Mouse (Mus musculus) spleen, postnatal 36 days (tissue): ENCODE results near the gene Pom121.
"Not testable (repeated sequence)": the region's sequence is repeated elsewhere in the genome, so short reads cannot be mapped to it uniquely, and the experiment has no call there.

ENCODE experiments used
- DNase-seq, 2 experiments: peaks; one replicate each; pipeline ENCODE4 v3.0.0; 2022; ENCODE audit warnings: low spot score in 2 of 2, mixed read lengths in 1 of 2

Pom121 gene

DNA sequence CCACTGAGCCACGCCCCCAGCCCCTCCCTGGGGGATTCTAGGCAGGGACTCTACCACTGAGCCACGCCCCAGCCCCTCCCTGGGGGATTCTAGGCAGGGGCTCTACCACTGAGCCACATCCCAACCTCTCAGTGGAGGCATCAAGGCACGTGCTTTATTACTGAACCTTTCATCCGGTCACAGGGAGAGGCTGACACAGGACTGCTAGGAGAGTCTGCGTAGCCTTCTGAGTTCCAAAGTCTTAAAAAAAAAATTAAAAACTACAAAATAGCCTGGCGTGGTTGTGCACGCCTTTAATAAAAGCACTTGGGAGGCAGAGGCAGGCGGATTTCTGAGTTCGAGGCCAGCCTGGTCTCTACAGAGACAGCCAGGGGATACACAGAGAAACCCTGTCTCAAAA is 25.1 kb downstream of the Pom121 start:
- DNase-seq, result not testable (repeated sequence)

DNA sequence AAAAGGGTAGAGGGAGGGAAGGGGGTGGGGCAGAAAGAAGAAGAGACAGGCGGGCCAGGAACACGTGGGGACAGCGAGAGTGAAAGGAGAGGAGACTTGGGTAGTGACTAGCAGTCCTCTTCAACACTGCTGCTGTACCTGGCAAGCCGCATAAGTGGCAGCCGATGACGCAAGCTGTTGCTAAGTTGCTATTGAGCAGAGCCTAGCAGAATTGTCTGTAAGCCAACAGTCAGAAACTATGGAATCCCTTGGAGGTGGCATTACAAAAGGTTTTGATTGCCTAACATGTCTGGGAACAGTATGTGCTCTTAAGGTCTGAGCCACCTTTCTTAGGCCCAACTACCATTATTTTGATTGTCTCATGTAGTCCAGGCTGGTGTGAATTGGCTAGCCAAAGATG is 26.0 kb downstream of the Pom121 start:
- no peak for DNase-seq

DNA sequence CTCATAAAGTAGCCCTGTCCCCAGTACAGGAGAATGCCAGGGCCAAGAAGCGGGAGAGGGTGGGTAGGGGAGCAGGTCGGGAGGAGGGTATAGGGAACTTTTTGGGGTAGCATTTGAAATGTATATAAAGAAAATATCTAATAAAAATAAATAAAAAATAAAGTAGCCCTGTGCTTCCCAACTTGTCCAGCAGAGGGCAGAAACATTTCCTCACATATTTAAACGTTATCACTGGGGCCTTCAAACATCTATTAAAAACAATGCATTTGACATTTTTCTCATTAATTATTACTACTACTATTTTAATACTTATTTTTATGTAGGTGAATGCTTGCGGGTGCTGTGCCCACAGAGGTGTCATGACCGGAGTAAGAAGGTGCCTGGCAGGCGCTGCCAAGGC is 26.5 kb downstream of the Pom121 start:
- DNase-seq, result no peak

DNA sequence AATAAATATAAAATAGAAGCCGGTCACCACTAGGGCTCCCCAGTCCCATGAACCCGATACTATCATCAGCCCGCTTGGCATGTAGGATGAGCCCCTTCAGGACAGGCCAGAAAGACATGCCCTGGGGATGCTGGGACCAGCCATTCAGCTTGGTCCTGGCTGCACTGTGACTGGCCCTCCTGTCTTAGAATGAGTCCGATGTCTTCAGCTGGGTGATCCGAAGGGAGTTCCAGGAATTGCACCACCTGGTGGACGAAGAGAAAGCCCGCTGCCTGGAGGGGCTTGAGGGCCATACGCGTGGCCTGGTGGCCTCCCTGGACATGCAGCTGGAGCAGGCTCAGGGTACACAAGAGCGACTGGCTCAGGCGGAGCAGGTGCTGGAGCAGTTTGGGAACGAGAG is 30.8 kb downstream of the Pom121 start:
- no peak for DNase-seq

DNA sequence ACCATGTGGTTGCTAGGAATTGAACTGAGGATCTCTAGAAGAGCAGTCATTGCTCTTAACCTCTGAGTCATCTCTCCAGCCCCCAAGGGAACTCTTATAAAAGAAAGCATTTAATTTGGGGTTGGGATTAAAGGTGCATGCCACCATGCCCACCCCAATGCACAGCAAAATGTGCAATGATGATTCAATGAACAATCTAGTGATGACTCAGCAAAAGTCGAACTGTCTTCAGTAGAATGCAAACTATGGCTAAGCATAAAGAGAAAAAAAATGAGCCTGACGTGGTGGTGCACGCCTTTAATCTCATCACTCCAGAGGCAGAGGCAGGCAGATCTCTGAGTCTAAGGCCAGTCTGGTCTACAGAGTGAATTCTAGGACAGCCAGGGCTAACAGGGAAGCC is 31.8 kb downstream of the Pom121 start:
- no peak for DNase-seq

DNA sequence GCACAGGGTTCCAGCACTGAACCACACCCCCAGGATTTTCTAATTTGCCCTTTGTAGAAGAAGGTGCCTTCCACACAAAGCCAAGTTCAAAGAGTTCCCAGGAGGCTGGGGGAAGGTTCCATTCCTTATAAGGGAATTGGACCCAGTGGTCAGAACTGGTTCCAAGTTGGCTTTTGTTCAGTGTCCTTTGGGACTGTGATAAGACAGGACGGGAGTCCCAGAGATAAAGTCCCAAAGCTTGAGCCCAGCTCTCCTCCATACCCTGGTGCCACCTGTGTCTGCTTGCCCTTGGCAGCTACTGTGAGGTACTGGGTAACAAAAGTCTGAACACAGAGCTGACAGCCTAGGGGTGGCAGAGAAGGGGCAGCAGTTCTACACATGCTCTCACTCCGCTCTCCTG is 34.6 kb downstream of the Pom121 start:
- no peak for DNase-seq

DNA sequence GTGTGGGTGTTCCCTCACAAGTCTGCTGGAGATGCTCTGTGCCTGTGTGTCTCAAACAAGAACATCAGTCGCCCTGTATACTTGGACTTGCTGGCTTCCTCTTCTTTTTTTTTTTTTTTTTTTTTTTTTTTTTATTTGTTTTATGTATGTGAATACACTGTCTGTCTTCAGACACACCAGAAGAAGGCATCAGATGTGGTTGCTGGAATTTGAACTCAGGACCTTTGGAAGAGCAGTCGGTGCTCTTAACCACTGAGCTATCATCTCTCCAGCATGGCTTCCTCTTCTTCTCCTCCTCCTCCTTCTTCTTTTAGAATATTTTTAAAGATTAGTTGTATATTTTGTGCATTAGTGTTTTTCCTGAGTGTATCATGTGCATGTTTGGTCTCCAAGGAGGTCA is 36.8 kb downstream of the Pom121 start:
- peak; percentile 53 to 56 for DNase-seq

DNA sequence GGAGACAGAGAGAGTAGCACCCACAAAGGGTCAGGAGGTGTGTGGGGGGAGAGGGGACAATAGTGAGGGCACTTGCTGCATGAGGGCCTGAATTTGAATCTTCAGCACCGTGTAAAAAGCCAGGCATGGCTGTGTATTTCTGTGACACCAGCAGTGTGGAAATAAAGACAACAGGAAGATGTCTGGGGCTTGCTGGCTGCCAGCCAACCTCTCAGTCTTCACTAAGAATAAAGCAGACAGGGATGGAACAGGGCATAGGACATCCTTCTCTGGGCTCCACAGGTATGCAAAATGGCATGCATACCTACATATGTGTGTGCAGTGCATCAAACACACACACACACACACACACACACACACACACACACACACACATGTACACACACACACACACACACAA is 38.3 kb downstream of the Pom121 start:
- no peak for DNase-seq

DNA sequence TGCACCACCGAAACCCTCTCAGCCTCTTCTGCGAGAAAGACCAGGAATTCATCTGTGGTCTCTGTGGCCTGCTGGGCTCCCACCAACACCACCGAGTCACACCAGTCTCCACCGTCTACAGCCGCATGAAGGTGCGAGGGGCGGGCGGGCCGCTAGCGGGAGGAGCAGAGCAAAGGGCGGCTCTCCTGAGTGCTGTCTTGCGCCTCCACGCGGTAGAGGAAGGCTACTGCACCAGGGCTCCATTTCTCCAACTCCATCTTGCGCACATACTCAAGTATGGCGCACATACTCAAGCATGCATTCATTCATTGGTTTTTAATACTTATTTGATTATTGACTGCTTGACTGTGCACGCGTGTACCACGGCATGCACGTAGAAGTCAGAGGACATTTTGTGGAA is 40.8 kb downstream of the Pom121 start:
- no peak for DNase-seq

DNA sequence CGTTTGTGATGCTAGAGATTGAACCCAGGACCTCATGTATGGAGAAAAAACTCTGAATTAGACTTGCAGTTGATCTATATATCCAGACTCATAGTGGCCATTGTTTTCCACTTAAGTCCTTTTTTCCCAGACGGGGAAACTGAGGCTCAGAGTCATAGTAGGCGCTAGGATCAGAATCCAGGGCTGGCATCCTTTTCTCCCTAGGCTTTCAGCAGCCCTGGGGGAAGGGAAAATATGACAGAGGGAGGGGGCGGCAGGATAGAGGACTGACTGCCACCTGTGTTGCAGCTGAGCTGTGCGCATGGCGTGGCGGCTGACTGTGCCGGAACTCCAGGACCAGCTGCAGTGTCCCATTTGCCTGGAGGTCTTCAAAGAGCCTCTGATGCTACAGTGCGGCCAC is 41.4 kb downstream of the Pom121 start, which contains the start of gene Trim50:
Gene Trim50, plus strand, starts transcription at position 301 of the 400 bp plus-strand sequence.
- DNase-seq, result no peak

DNA sequence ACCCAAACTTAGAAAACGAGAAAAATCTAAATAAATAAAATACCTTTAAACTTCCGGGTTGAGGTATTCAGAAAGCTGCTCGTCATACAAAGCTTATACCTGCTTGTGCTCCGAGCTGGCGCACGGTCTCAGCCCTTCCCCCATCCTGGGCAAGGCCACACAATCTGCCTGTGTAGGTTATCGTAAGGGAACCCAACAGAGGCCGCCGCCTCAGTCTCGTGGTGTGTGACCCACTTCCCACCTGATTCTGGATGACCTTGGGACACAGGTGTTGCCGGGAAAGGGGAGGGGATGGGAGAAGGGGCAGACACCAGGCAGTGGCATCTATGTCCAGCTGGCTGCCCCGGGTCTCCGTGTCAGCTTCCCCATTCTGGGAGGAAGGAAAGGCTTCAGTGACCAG is 42.7 kb downstream of the Pom121 start:
- no peak for DNase-seq

DNA sequence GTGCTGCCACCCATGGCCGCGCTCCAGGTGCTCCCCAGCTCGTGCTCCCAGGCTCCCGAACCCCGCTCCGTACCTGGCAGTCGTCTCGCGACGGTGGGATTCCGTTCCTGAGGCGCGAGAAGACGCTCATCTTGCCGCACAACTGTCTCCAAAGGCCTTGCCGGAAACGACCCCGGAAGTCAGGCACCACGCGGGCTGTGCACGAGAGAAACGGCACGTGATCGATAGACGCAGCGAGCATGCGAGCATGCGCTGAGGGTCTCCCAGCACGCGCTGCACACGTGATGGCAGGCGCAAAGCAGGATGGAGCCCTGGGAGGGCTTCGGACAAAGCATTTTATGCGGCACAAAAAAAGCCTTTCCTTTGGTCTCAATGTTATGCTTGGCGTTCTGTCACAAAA is 44.5 kb downstream of the Pom121 start, which contains the start of gene Fkbp6:
Gene Fkbp6, minus strand, starts transcription at position 183 of the 400 bp plus-strand sequence.
- no peak for DNase-seq

DNA sequence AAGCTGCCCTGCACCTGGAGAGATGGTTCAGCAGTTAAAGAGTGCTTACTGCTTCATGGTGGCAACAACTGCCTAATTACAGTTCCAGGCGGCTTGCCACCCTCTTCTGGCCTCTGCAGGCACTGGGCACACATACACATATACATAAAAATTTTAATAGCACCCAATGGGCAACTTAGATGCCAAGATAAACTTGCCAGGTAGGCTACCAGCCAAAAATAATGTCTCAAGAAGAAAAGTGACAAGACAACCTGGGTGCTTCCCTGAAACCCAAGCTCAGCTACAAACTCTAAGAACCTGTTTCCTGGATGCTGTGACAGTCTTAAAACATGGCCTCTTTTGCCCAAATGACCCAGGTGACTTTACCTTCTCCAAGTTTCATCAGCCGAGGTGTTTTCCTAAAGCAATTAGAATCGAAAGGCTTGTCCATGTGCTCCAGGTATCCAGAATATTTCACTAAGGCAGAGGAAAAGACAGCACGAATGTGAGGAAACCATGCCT is 46.8 kb downstream of the Pom121 start:
- DNase-seq, result no peak

DNA sequence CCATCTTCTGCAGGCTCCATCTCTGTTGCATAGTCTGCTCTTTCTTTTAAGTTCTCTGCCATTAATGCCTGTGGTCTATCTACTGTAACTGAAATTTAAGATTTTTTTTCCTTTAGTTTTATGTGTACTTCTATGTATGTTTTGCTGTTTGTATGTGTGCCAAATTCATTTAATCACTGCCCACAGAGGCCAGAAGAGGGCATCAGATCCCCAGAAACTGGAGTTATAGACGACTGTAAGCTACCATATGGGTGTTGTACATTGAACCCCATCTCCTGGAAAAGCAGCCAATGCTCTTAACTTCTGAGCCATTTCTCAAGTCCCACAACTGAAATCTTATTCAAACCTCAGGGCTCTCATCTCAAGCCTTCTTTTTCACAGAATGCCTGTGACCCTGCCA is 47.9 kb downstream of the Pom121 start:
- DNase-seq, result no peak

DNA sequence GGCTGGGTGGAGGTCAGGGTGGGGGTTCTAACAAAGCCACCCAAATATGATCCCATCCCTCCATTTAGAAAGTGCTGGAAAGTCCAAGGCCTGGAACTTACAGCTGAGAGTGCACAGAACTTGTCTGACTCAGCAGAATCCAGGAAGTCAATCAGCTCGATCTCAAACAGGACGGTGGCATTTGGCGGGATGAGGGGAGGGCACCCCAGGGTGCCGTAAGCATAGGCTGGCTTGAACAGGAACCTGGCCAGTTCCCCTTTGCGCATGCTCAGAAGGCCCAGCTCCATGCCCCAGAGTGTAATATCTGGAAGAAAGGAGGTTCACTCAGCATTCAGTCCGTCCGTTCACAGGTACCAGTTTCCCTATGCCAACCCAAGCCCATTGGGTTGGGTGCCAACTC is 48.4 kb downstream of the Pom121 start:
- DNase-seq, result no peak

DNA sequence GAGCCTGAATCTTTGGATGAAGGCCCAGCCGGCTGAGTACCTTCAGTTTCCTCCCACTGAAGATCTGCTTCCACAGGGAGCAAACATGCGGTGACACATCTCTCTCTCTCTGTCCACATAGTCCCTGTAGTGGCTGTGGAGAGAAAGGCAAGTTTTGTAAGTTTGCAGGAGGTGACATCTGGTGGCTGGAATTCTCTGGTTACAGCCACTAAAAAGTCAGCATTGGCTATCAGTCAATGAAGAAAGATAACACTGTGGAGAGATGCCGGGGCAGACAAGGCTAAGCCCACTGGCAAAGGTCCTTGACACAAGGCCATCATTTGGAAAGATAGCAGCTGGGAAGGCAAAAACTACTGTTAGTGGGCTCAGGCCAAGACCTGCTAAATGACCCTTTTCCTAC is 56.8 kb downstream of the Pom121 start:
- DNase-seq, result no peak

DNA sequence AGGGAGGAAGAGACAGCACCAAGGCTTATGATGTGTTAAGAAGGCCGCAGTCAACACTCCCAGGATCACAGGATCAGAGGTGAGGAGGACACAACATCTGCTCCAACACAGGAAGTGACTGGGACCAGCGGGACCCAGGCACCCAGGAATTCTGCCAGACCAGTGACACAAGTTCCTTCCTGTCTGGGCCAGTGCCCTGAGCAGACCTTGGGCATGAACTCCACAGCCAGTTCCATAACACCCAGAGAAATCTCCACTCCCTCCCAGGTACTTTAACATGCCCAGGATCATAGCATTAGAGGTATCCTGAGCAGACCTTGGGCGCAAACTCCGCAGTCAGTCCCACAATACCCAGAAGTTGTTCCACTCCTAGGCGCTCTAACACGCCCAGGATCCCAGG is 63.2 kb downstream of the Pom121 start:
- DNase-seq, result no peak

DNA sequence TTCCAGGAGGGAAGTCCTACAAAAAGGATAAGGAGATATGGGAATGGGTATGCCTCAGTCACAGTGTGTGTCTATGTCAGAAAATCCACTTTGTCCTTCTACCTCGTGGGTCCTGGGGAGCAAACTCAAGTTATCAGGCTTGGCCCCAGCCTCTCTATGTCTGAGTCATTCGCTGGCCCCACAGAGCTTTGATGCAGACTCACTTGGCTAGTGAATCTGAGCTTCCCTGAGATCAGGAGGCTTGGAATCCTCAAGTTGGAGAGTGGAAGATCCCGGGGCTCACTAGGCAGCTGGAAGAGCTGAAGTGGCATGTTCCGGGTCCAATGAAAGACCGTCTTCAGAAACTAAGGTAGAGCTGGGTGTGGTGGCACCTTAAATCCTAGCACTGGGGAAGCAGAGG is 64.1 kb downstream of the Pom121 start:
- DNase-seq, result no peak

DNA sequence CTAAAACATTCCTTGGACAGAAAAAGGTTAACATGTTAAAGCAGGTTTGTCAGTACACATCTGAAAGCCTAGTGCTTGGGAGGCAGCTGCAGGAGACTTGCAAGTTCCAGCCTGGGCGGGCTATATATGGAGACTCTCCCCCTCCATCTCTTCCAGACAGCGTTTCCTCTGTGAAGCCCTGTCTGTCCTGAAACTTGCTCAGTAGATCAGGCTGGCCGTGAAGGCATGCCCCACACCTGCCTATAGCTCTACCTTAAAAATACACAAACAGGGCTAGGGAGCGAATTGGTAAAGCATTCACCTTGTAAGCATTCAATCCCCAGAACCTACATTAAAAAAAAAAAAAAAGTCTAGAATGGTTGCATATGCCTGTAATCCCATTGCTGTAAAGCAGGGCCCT is 64.9 kb downstream of the Pom121 start:
- no peak for DNase-seq
